Mouse (Mus musculus) thymus, postnatal 4 days (tissue): ENCODE results near the gene Myt1l.

Experiments
- DNase-seq: peaks from one replicate; pipeline ENCODE4 v3.0.0; 2021

Myt1l gene

DNA sequence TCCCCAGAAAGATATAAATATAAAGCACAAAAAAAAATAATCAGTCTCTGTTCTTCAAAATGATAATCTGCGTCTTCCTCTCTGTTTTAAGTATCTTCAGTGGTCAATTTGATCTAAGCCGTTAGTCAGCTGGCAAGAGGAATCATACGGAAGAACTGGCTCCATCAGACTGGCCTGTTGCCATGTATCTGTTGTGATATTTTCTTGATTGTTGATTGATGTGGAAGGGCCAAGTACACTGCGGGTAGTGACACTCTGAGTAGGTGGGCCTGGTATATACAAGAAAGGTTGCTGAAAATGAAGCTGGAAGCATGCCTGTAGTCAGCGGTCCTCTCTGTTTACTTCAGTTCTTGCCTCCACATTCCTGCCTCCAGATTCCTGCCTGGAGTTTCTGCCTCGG, 213.0 kb downstream of the Myt1l start:
- DNase-seq, result no peak

DNA sequence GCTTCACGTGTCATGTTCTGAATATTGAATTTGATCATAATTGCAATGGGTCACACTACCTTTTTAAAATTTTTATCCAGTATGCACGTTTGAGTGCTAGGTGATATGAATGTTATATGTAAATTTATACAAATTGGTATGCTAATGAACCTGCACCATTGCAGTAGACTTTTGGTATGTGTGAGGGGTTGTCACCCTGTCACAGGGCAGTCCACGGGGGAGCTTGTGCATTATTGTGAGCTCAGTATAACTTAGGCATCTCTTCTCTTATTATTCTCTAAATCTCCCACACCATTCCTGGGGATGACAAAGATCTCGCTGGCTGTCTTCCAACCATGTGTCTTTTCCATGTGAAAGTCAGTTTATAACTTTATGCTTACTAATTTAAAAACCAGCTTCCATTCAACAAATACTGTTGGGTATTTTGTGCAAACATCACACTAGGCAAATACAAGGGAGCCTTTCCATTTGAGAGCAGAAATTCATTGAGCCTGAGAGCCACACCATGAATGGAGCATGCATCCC, 222.5 kb downstream of the Myt1l start:
- DNase-seq, result no peak

DNA sequence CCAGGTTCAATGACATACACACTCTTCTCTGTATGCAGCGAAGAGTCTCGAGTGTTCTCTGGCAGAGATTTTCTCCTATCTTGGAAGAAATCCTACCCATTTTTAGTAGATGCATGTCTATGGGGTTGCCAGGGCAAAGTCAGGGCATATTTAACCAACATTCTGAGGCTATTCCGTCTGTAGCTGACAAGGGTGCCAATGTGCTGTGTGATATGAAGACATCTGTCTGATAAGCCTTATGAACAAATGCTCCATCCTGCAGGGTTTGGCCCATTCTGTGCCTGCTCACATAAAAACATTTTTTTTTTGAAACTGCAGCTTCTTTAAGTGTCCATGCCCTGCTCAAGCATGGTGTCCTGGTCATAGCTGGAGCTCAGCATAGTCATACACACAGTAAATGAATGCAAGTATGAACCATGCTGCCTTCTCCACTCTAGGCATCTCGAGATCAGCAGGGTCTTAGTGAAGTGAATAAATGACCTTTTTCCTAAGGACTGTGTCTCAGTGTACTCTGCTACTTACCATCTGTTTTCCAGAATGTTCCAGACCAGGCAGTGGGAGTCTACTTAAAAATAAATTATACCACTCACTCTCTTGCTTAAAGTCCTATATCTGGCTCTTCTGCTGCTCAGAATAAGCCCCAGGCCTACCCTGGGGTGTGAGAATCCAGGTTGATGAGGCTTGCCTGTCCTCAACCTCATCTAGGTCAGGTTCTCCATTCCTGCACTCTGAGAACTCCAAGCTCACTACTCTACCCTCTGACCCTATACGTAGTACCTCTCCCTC, 227.1 kb downstream of the Myt1l start:
- no peak for DNase-seq

DNA sequence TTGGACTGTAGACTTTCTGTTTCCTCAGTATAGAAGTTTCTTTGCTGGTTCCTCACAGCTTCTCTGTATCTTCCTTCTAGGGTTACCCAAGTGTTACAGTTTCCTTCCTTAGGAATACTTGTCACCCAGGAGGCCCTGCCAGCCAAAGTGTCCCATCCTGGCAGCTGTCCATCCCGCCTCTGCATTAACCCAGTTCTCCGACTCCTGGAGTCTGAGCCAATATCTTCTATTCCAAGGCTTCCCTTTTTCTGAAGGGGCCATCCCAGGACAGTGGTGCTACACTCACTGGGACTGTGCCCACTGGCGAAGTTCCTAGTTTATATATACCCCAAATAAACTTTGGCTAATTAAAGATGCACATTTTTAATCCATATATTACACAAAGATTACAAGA, 227.7 kb downstream of the Myt1l start:
- no peak for DNase-seq

DNA sequence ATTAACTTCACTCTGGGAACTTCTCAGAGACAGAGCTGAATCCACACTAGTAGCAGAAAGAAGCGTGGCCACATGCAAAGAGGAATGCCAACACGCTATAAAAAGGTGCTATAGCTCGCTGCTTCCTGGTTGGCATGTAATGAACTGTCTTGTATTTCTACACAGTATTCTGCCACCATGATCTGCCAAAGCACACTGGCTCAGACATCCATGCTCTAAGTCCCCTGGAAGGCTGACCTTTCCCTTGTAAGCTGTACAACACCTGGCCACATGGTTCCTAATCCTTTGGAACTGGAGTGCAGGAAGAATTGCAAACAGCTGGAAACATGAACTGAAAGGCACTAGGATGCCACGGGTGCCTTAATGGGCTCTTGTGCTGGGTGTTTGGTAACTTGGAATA, 232.4 kb downstream of the Myt1l start:
- no peak for DNase-seq

DNA sequence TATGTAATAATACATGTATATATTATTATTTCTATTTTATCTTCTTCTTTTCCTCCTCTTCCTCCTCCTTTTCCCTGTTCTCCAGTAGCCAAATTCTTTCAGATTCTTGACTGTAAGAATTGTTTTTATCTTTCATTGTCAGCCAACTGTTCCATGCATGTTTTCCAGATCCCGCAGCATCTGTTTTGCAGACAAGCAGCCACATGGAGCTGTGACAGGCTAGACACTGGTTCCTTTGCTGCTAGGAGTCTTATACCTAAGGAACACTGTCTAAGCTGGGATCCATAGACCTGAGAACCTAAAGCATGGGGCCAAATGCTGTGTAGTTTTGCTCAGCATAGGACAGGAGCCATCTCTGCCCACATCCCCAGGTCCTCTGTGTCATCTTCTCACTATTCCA, 238.0 kb downstream of the Myt1l start:
- DNase-seq, result no peak

DNA sequence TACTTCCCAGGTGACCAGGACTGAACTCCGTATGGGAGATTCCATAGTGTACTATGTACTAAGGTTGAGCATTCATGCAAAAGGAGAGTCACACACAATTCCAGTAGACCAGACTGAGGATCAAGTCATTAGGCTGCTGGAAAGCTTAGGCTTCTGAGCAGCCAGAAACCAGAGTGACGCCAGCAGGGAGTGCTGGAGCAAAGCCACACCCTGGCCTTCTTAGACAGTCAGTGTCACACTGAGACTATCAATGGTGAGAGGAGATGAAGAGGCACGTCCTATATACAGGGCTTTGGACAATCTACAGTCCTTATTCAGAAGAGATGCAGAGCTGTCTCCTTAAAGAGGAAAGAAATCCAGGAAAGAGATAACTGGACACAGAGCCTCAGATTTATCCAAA, 243.6 kb downstream of the Myt1l start:
- DNase-seq, result no peak

DNA sequence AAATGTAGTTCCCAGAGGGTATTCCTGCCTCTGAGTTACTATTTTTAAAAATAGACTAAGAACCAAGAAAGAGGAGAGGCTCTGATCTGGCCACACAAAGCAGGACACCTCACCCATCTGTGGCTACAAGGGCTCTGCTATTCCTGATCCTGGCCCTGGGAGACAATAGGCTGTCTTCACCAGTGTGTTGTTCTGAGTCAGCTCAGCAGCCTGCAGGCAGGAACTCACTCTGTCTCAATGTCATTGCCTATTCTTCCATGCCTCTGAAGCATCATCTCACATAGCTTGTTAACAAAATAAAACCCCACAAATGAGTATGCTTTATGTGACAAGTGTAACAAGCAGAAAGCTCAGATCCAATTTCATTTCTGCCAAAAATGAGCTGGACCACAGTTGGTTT, 244.2 kb downstream of the Myt1l start:
- DNase-seq, result no peak

DNA sequence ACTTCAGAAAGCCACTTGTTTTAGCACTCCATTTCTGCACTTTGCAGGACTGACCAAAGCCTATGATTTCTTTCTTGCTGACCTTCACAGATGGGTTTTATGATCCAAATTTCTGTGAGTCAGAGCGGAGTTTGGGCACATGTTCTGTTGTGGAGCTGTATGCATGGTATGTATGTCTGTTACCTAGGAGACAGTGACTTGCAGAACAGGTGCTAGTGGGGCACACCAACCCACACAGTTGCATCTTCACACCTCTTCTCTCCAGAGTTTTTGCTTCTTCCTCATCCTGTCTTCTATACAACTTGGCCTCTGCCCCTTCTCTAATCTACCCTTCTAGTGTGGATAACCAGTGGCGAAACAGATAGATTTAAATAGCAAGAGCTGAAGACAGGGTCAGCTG, 250.7 kb downstream of the Myt1l start:
- no peak for DNase-seq

DNA sequence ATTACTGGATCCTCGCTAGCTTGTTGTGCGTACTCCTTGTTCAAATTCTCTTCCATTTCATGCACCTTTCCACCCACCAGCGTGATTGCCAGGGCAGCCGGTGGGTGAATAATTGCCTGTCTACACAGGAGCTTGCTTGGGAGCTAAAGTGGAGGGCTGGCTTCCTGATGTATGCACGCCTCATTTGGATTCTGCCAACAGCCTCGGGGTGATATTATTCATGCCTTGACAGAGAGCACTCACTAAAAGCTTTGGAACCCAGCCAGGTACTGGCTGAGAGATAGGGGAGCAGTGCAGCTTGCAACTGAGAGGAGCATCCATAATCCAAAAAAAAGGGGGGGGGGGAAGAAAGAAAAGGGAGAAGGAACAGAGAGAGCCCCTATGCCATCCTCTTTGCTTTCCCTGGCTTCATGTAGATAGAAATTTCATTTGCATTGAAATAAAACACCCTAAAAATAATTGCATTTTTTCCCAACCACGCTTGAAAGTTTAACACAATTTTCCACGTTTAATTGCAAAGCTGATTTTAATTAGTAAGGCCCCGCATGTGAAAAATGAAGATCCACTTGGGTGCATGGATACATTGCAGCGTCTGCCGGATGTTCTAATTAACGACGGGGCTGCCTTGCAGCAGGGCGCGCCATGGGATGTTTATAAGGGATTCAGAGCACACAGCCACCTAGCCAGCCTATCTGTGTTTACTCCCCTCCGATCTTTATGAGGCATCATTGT, 261.3 kb downstream of the Myt1l start:
- no peak for DNase-seq

DNA sequence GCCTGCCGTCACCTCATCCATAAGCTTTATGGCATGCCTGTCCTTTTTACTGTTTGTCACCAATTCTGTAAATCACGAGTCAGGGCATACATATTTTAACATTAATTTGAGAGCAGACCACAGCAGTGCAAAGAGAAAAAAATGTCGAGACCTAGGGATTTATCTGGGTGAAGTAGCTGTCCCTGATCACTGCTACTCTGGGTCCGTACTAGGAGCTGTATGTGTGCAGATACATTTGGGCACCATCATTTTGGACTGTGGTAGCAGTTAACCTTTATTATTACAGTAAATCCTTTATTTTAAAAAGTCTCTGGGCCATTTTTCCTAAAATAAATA, 261.8 kb downstream of the Myt1l start:
- DNase-seq, result no peak

DNA sequence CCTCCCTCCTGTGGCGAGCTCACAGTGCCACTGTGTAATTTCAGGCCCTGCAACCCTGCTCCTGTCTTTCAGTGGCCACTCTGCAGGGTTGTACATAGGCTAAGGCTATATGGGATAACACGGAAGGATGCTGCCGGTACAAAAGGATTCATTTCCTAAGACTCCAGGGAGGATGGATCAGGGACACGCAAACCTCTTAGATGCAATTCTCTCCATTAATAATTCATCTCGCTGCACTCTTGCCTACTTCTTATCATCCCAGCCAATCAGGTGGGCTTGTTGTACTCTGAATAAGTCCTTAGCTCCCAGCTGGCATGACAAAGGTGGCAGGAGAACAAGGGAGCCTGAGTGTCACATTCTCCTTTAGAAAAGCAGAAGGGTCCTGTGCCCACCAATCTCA, 264.8 kb downstream of the Myt1l start:
- no peak for DNase-seq

DNA sequence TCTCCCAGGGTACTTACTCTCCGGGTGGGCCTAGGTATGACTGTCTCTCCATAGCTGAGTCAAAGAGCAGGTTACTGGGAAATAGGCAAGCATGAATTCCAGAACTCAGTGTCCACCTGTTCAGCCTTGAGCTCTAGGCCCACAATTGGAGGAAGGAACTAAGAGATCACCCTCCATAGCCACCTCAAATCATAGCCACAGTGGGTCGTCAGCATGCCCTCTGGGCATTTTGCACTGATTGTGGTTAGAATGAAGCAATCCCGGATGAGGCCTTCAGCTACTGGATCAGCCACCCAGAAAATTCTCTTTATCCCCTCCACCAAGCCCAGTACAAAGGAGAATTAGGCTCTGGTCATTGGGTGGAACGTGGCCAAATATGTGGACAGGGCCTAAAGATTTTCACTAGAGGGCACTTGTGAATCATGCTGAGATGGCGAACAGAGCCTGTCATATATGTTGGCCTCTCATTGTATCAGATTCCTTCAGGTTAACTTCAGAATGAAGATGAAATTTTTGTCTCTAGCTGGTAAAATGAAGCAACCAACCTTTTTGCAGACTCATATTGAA, 267.0 kb downstream of the Myt1l start:
- no peak for DNase-seq

DNA sequence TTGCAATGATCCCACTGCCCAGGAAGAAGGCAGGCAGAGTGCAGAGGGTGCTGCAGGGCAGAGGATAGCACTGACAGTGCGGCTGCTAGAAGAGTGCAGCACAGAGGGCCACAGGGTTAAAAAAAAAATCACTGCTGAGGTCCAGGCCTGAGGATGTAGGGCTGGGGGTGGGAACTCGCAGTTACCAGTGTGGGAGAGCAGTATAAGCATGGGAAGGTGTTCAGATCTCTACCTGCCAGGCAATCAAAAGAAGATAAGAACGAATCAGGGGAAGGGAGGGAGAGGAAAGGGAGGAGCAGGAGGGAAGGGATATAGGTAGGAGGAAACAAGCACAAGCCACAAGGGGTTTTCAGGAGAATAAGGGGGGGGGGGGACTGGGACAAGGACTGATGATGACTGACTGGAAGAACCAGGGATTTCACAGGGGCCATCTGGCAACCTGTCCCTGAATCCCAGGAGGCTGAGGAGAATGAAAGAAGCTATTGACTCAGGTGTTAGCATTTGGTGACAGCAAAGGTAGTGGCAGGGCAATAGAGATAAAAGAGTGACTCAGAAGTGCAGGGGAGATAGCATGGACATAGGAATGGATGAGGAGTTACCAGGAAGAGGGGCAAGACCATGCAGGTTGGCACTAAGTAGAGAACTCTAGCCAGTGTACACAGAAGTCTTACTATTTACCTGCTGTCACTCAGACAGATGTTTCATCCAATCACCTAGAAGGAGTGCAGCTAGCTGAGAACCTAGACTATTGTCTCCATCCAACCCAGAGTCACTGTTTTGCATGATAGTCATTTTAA, 270.6 kb downstream of the Myt1l start:
- no peak for DNase-seq

DNA sequence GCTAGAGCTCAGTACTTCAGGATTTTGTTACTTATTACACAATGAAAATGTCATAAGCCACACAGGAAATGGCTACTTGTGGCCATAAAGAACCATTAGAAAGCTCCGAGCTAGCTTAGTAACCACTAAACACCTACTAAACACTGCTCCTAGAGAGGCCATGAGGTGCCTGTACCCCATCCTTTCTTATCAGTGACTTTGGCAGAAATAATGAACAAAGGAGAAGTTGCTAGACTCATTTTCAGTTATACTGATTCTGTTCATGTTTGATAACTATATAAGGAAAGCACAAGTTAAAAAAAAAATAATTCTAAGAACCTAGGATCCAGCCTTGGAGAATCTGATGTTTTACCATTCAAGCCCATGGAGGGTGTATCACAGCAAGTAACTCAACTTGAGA, 278.2 kb downstream of the Myt1l start:
- DNase-seq, result no peak

DNA sequence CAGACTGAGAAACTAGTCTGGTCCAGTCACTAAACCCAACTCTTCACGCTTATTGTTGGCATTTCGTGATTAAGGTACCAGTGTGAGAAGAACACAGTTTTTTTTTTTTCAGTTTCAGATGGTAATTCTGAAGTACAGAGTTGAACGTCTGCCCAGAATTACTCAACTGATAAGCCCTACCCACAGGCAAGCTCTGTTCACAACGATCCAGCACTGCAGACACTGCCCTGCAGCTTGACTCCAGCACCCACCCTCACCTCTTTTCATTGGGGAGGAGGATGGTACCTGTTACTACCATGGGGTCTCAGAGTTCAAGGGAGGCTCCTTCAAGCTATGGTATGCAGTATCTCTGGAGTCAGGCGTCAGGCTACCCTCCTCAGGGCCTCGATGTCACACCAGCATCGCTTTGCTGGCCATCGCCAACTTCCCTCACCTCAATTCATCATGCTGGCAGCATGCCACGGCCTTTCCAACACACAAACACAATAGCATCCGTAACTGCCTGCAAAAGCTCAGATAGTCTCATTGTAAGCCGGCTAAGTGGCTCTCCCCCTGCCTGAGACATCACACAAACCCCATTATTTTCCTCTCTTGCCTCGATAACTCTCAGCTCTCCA, 281.5 kb downstream of the Myt1l start:
- DNase-seq, result no peak

DNA sequence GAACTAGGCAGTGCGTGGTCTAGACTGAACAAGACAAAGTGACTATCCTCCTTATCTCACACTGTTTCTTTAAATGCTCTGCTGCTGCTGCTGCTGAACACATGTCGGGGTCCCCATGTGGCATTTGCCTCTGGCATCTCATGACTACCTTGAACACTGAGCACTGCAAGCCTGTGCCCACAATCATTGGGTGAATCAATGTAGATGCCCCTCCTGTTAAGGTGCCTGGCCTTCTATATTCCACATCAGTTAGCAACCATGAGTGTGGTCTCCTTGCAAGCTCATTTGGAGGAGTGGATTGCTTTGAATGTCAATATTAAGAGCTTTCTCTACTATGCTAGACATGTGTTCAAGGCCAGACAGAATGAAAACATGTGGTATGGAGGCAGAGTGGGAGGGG, 287.3 kb downstream of the Myt1l start:
- DNase-seq, result no peak

DNA sequence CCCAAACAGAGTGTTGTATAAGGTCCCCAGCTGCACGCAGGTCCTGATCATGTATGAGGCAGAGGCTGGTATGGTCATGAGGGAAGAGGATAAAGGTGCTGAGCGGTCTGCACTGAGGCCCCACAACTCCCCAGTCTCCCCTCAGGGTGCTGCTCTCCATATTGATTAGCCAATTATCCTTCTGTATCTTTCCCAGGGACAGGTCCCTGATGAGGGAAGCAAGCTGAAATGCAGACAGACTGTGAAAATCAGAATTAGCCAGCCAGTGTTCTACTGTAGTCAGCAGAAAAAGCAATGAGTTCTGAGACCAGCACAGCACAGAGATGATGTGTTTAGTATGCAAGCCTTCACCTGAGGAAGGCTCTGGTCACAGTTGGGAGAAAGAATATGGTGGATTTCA, 287.9 kb downstream of the Myt1l start:
- no peak for DNase-seq

DNA sequence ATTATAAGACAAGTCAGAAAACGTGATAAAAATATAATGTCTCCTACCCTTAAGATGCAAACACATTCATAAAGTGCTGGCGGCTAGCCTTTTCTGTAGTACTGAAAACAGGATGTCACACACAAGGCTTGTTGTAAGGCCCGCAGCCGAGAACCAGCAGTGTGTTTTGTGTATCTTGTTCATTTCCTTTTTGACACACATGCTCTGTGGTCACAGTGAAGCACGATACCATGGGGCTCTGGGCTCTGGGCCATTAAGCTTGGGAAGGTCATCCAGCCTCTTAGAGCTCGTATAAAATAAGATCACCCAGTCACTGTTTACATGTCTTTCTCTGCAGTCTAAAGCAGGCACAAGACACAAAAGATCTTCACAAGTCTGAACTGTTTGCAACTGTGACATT, 288.6 kb downstream of the Myt1l start:
- DNase-seq, result no peak

DNA sequence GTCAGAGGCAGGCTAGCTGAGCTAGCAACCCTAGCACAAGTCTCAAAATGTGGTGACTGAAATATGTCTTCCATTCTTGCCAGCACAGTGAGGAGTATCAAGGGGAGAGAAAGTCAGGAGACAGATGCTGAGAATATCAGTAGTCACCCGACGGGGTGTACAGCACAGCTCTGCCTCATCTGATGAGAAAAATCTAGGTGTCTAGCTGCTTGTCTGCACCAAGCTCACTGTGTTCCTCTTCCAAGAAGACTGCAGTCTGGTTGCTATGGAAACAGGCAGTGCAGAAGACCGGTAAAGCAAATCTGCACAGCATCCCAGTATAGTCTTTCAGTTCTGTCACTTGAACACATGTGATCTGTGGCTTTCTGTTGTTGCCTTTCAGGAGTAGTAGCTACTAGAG, 294.0 kb downstream of the Myt1l start:
- DNase-seq, result no peak

DNA sequence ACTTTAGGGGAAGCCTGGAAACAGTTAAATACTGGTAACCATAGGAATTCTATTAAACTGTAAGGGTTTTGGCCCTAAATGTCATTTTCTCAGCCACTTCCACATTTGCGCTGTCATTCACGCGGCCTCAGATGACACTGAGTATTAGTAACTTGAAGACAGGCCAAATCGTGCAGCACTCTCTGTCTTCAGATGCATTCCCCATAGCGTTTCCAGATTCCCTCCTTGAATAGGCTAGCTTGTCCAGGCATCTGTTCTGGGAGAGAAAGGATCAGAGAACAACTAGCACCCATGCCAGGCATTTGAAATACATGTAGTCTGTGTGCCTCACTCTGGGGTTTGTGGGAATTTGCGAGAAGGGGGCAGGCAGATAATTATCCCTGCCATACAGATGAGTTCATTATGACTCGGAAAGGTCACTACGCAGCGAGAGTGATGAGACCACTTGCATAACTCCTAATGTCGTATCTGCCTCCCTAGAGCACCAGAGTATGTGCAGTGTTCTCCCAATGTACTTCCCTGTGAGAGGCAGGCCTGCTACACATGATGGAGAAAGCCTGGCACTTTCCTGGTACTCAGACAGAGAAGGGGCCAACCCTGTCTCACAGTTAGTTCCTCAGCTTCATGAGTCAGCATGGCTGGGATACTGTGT, 295.7 kb downstream of the Myt1l start:
- DNase-seq, result no peak

DNA sequence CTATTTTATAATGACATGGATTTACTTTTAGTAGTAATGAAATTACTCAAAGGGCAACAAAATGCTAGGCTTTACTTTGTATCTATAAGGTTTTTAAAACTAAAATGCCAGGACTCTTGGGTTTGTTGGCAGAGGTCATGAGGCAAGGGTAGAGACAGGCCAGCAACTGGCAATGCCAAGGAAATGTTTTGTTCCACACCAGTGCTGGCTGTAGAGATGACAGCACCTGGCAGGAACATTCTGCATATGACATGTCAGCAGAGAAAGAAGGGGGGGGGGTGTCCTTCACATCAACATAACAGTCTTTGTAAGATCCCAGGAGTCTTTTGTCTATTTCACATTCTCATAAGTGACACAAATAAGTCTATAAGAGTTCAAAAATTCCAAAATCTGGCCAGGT, 302.4 kb downstream of the Myt1l start:
- no peak for DNase-seq
